Mouse (Mus musculus): ENCODE measurements at regions not wholly inside any gene's neighbourhood (a gene's known extent, or its start where the extent isn't known, plus 50 kb on each side); places are given as distances from the start of the nearest gene placed in this dataset.

DNA sequence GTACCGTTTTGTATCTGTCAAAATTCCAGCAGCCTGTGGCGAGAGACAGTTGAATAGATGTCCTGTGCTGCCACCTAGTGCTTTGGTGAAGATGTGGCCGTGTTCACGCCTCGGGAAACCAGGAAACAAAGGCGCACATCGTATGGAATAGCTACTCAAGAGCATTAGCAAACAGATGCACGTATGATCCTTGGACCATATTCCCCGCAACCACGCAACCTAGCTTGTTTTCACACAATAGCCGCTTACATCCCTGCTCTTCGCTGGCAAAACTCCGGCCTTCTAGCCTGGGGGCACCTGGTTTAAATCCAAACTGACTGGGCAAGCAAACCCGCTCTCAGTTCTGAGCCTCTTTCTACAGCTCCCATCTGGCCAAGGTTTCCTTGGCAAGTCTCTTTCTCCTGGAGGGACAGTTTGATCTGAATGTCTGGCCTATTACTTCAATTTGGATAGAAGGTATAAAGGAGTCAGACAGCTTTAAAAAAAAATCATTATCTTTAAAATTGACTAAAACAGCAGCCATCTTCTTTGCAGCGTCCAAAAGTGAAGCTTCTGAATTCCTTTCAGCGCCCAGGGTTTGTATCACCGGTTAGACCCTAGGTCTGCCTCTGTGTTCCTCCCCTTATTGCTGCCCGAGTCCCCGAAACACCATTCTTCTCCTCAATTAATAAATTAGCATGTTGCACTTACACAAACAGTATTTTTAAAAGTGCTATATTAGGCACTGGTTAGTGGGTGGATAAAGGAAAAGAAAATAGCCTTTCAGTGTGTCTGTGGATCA is 295.0 kb upstream of the Prkd1 start:
- TF ChIP-seq POLR2A (IDR thresholded peaks at IDR 0.05; ENCODE audit: control insufficient read depth, low read depth, low read length) (no peak), CTCF (IDR thresholded peaks at IDR 0.05; ENCODE audit: control insufficient read depth, insufficient read depth, insufficient replicate concordance, low read depth, low read length) (peak; percentile 65; the same call in 1 of the 2 replicates)
